Mouse (Mus musculus) megakaryocyte, embryonic 14.5 days (primary cell): ENCODE data around the gene Podxl2. TPM values are rescaled to one million over a fixed set of nuclear protein-coding genes. Genes with fewer than 3 reads are reported as not detected.
A peak's percentile ranks its signal among the peaks of the same experiment; 100 is the strongest.

ENCODE experiments used
- H3K27me3 ChIP-seq: replicated peaks from 2 replicates; pipeline ENCODE3; 2012; ENCODE audit warnings: inconsistent platforms
- H3K36me3 ChIP-seq: replicated peaks from 2 replicates; pipeline ENCODE3; 2012; ENCODE audit warnings: low read length, inconsistent platforms, mixed read lengths
- H3K4me1 ChIP-seq: 2 replicates; pipeline ENCODE4 v1.6.1; 2012; ENCODE audit warnings: inconsistent platforms
- H3K4me3 ChIP-seq: replicated peaks from 2 replicates; pipeline ENCODE3; 2012; ENCODE audit warnings: moderate library complexity, mild to moderate bottlenecking, inconsistent platforms
- H3K9me3 ChIP-seq: 2 replicates; pipeline ENCODE4 v1.6.1; 2012; ENCODE audit warnings: inconsistent platforms
- FLI1 ChIP-seq: IDR thresholded peaks from 2 replicates; pipeline ENCODE4 v1.6.1; 2012; ENCODE audit warnings: low read length, inconsistent platforms, mixed read lengths
- GATA1 ChIP-seq: IDR thresholded peaks from 3 replicates; pipeline ENCODE4 v1.6.1; 2012; ENCODE audit warnings: mixed read lengths, low read length, inconsistent platforms, borderline replicate concordance
- polyA plus RNA-seq: library from polyadenylated mRNA; stranded (reverse); fragments of >175 nt; gene quantifications from 2 replicates; pipeline ENCODE4 v1.2.3, GENCODE M21; 2012; ENCODE audit warnings: low replicate concordance; ENCODE audit not compliant: insufficient read depth

The Podxl2 gene
- polyA plus RNA-seq, 1 experiment: 1.2 TPM

- H3K4me3 ChIP-seq: no peak overlapping the region
- H3K9me3 ChIP-seq: no peaks in the 10 kb centered on the region
- TF ChIP-seq GATA1: no peak
- no peak for TF ChIP-seq FLI1
- H3K36me3 ChIP-seq: peaks cover 20% of the 10 kb centered on the region
- peaks cover 11% of the 10 kb centered on the region for H3K27me3 ChIP-seq
- peaks cover 79% of the 10 kb centered on the region for H3K4me1 ChIP-seq
Measured at GRCm38 (mm10) chr6:88829579-88829978, 45.3 kb downstream of the Podxl2 start.

- peaks cover 8% of the 10 kb centered on the region for H3K36me3 ChIP-seq
- H3K27me3 ChIP-seq: peaks cover 21% of the 10 kb centered on the region
- H3K4me1 ChIP-seq: peaks cover 73% of the 10 kb centered on the region
- no peaks in the 10 kb centered on the region for H3K9me3 ChIP-seq
- H3K4me3 ChIP-seq: no peak overlapping the region
- TF ChIP-seq GATA1: no peak
- TF ChIP-seq FLI1: no peak
Measured at GRCm38 (mm10) chr6:88828206-88829009, 46.4 kb downstream of the Podxl2 start.

GRCm38 (mm10) chr6:88827395-88828205 is 47.2 kb downstream of the Podxl2 start:
- Histone ChIP-seq H3K27me3 (peaks cover 26% of the 10 kb centered on the region), H3K4me1 (peaks cover 65% of the 10 kb centered on the region), H3K9me3 (no peaks in the 10 kb centered on the region), H3K36me3 (peaks cover 4% of the 10 kb centered on the region), H3K4me3 (peak overlapping the region; percentile 48)
- no peak for TF ChIP-seq GATA1
- TF ChIP-seq FLI1: no peak

- Histone ChIP-seq H3K9me3 (no peaks in the 10 kb centered on the region), H3K4me3 (no peak overlapping the region), H3K27me3 (peaks cover 26% of the 10 kb centered on the region), H3K36me3 (no peaks in the 10 kb centered on the region), H3K4me1 (peaks cover 61% of the 10 kb centered on the region)
- no peak for TF ChIP-seq FLI1
- no peak for TF ChIP-seq GATA1
Measured at GRCm38 (mm10) chr6:88826965-88827364, 47.9 kb downstream of the Podxl2 start.

GRCm38 (mm10) chr6:88826545-88826944 is 48.3 kb downstream of the Podxl2 start:
- H3K27me3 ChIP-seq: peaks cover 26% of the 10 kb centered on the region
- H3K36me3 ChIP-seq: no peaks in the 10 kb centered on the region
- H3K4me3 ChIP-seq: no peak overlapping the region
- no peak for TF ChIP-seq FLI1
- no peak for TF ChIP-seq GATA1
- H3K4me1 ChIP-seq: peaks cover 62% of the 10 kb centered on the region
- H3K9me3 ChIP-seq: no peaks in the 10 kb centered on the region

GRCm38 (mm10) chr6:88826088-88826487 is 48.8 kb downstream of the Podxl2 start:
- H3K36me3 ChIP-seq: no peaks in the 10 kb centered on the region

GRCm38 (mm10) chr6:88824183-88824582 is 50.7 kb downstream of the Podxl2 start:
- H3K36me3 ChIP-seq: no peaks in the 10 kb centered on the region
- H3K9me3 ChIP-seq: no peaks in the 10 kb centered on the region
- peaks cover 72% of the 10 kb centered on the region for H3K4me1 ChIP-seq
- no peak overlapping the region for H3K4me3 ChIP-seq
- TF ChIP-seq GATA1 (no peak), FLI1 (no peak)
- H3K27me3 ChIP-seq: peaks cover 24% of the 10 kb centered on the region

More at GRCm38 (mm10) chr6:88826088-88826487, 48.8 kb downstream of the Podxl2 start:
- Histone ChIP-seq H3K4me1 (peaks cover 62% of the 10 kb centered on the region), H3K9me3 (no peaks in the 10 kb centered on the region), H3K27me3 (peaks cover 26% of the 10 kb centered on the region), H3K4me3 (no peak overlapping the region)
- TF ChIP-seq FLI1: no peak
- no peak for TF ChIP-seq GATA1

GRCm38 (mm10) chr6:88821901-88822300 is 52.9 kb downstream of the Podxl2 start:
- Histone ChIP-seq H3K27me3 (peaks cover 43% of the 10 kb centered on the region), H3K36me3 (no peaks in the 10 kb centered on the region), H3K4me3 (no peak overlapping the region), H3K4me1 (peaks cover 59% of the 10 kb centered on the region), H3K9me3 (no peaks in the 10 kb centered on the region)
- no peak for TF ChIP-seq FLI1
- TF ChIP-seq GATA1: no peak

GRCm38 (mm10) chr6:88821294-88821693 is 53.5 kb downstream of the Podxl2 start:
- TF ChIP-seq FLI1 (no peak), GATA1 (no peak)

GRCm38 (mm10) chr6:88820853-88821252 is 54.0 kb downstream of the Podxl2 start:
- Histone ChIP-seq H3K4me1 (peaks cover 50% of the 10 kb centered on the region), H3K27me3 (peaks cover 50% of the 10 kb centered on the region)
- TF ChIP-seq GATA1 (no peak), FLI1 (no peak)

More at GRCm38 (mm10) chr6:88821294-88821693, 53.5 kb downstream of the Podxl2 start:
- no peaks in the 10 kb centered on the region for H3K36me3 ChIP-seq
- peaks cover 46% of the 10 kb centered on the region for H3K27me3 ChIP-seq
- H3K4me1 ChIP-seq: peaks cover 53% of the 10 kb centered on the region
- no peaks in the 10 kb centered on the region for H3K9me3 ChIP-seq
- peak overlapping the region; percentile 4 for H3K4me3 ChIP-seq

More at GRCm38 (mm10) chr6:88820853-88821252, 54.0 kb downstream of the Podxl2 start:
- Histone ChIP-seq H3K9me3 (no peaks in the 10 kb centered on the region), H3K36me3 (no peaks in the 10 kb centered on the region), H3K4me3 (peak overlapping the region; percentile 69)
